Mouse (Mus musculus) C2C12 (cell line): Measurements from ENCODE around the gene Lifr. TPM values are rescaled to one million over a fixed set of nuclear protein-coding genes. Genes with fewer than 3 reads are reported as not detected.

Experiments
- H3K27me3 ChIP-seq: one replicate; pipeline ENCODE4 v1.6.1; 2011; ENCODE audit not compliant: control insufficient read depth, insufficient read depth, insufficient read length
- H3K36me3 ChIP-seq: one replicate; pipeline ENCODE4 v1.6.1; 2011; ENCODE audit not compliant: control insufficient read depth, insufficient read depth
- H3K4me3 ChIP-seq: one replicate; pipeline ENCODE4 v1.5.1; 2011; ENCODE audit warnings: mild to moderate bottlenecking, control low read depth; ENCODE audit not compliant: poor library complexity, insufficient read depth, severe bottlenecking
- H3K79me2 ChIP-seq: one replicate; pipeline ENCODE4 v1.6.1; 2011; ENCODE audit not compliant: control insufficient read depth, insufficient read depth
- H3K79me3 ChIP-seq: one replicate; pipeline ENCODE4 v1.6.1; 2011; ENCODE audit warnings: low read depth, control low read depth
- H3ac ChIP-seq: one replicate; pipeline ENCODE3; 2011; ENCODE audit warnings: low read depth; ENCODE audit not compliant: control insufficient read depth, insufficient read length
- CEBPB ChIP-seq: IDR thresholded peaks from one replicate; pipeline ENCODE4 v1.6.1; 2011; ENCODE audit warnings: low read depth, mild to moderate bottlenecking, control low read depth, moderate library complexity
- CTCF ChIP-seq: IDR thresholded peaks from one replicate; pipeline ENCODE4 v1.5.1; 2011; ENCODE audit not compliant: control insufficient read depth, insufficient read depth, insufficient read length
- FOSL1 ChIP-seq: IDR thresholded peaks from one replicate; pipeline ENCODE4 v1.8.0; 2011; ENCODE audit warnings: mild to moderate bottlenecking, low read length; ENCODE audit not compliant: poor library complexity, insufficient read depth, severe bottlenecking
- MAX ChIP-seq: IDR thresholded peaks from one replicate; pipeline ENCODE4 v1.6.1; 2011; ENCODE audit warnings: mild to moderate bottlenecking, control low read depth
- MYOD1 ChIP-seq: IDR thresholded peaks from one replicate; pipeline ENCODE4 v1.6.1; 2011; ENCODE audit warnings: low read depth; ENCODE audit not compliant: control insufficient read depth, insufficient read length
- MYOG ChIP-seq: IDR thresholded peaks from one replicate; pipeline ENCODE4 v1.6.1; 2011; ENCODE audit not compliant: control insufficient read depth, insufficient read length; ENCODE audit errors: extremely low read depth
- USF1 ChIP-seq: IDR thresholded peaks from one replicate; pipeline ENCODE4 v1.6.1; 2011; ENCODE audit warnings: low read depth, mild to moderate bottlenecking, control low read depth, moderate library complexity
- polyA plus RNA-seq: library from polyadenylated mRNA; unstranded; fragments of >200 nt; fragmentation: generic; extraction: Trizol; gene quantifications from one replicate; pipeline ENCODE4 v1.2.1, GENCODE M21; 2012; ENCODE audit warnings: missing spikeins

The Lifr gene
- polyA plus RNA-seq, 1 experiment = 15.2 TPM

GRCm38 (mm10) chr15:7116699-7117098, 26.3 kb downstream of the Lifr start:
- Histone ChIP-seq H3K27me3 (no peaks in the 10 kb centered on the region), H3K79me3 (no peaks in the 10 kb centered on the region), H3K79me2 (no peaks in the 10 kb centered on the region), H3K36me3 (no peaks in the 10 kb centered on the region), H3ac (no peak overlapping the region), H3K4me3 (no peak overlapping the region)
- TF ChIP-seq CEBPB (no peak), MAX (no peak), CTCF (no peak), USF1 (no peak), FOSL1 (no peak), MYOD1 (no peak), MYOG (no peak)

GRCm38 (mm10) chr15:7117944-7118343, 27.5 kb downstream of the Lifr start:
- no peak overlapping the region for H3ac ChIP-seq
- no peaks in the 10 kb centered on the region for H3K27me3 ChIP-seq
- TF ChIP-seq MYOG = no peak
- TF ChIP-seq MAX = no peak
- H3K36me3 ChIP-seq = no peaks in the 10 kb centered on the region
- H3K4me3 ChIP-seq = no peak overlapping the region
- H3K79me3 ChIP-seq = no peaks in the 10 kb centered on the region
- no peaks in the 10 kb centered on the region for H3K79me2 ChIP-seq

DNA sequence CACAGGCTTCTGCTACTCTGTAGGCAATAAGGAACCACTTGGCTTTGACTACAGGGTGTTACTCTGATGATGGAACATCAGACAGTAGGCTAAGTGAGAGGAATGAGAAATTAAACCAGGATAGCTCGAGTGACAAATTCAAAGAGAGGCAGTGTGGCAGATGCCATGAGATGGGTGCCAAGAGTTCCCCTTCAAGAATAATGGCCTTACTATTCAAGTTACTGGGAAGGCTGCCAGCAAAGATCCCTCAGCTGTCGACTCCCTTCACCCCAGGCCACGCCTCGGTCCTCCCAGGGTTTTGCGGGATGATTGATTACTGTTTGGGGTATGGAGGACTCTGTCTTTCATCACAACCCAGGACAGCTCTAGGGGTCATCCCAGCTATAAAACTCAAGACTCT, 28.4 kb downstream of the Lifr start:
- TF ChIP-seq USF1 (no peak), MYOD1 (peak; percentile 97), MAX (peak; percentile 24)
- no peaks in the 10 kb centered on the region for H3K27me3 ChIP-seq
- H3ac ChIP-seq = no peak overlapping the region
- no peaks in the 10 kb centered on the region for H3K36me3 ChIP-seq
- no peak overlapping the region for H3K4me3 ChIP-seq
- no peaks in the 10 kb centered on the region for H3K79me2 ChIP-seq
- H3K79me3 ChIP-seq = no peaks in the 10 kb centered on the region

GRCm38 (mm10) chr15:7119930-7120512, 29.6 kb downstream of the Lifr start:
- Histone ChIP-seq H3ac (no peak overlapping the region), H3K36me3 (no peaks in the 10 kb centered on the region), H3K79me3 (no peaks in the 10 kb centered on the region), H3K79me2 (no peaks in the 10 kb centered on the region), H3K27me3 (no peaks in the 10 kb centered on the region), H3K4me3 (no peak overlapping the region)
- TF ChIP-seq MAX (no peak), MYOG (no peak)

GRCm38 (mm10) chr15:7123781-7124450, 33.5 kb downstream of the Lifr start:
- TF ChIP-seq CTCF = no peak
- TF ChIP-seq MYOD1 = no peak
- TF ChIP-seq MAX = no peak
- TF ChIP-seq MYOG = no peak
- TF ChIP-seq USF1 = no peak
- Histone ChIP-seq H3ac (no peak overlapping the region), H3K4me3 (no peak overlapping the region), H3K79me3 (no peaks in the 10 kb centered on the region), H3K36me3 (no peaks in the 10 kb centered on the region), H3K27me3 (no peaks in the 10 kb centered on the region), H3K79me2 (no peaks in the 10 kb centered on the region)

DNA sequence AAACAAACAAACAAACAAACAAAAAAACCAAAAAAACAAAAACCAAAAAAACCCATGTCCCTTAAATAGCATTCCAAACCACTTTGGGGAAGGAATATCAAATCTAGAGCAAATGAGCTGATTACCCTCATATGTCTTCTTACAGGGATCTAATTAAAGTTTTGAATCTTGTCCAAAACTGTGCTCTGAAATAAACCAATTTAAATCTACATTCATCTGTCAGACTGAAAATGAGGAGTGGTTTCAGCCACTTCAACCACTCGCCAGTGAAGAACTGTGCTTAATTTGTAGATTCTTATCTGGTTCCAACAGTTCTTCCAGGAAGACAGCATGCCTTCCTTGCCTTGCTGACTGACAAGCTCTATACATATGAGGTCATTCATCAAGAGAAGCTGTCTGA, 35.8 kb downstream of the Lifr start:
- Histone ChIP-seq H3K36me3 (no peaks in the 10 kb centered on the region), H3K79me3 (no peaks in the 10 kb centered on the region), H3K4me3 (no peak overlapping the region), H3ac (no peak overlapping the region), H3K79me2 (no peaks in the 10 kb centered on the region), H3K27me3 (no peaks in the 10 kb centered on the region)
- no peak for TF ChIP-seq CTCF
- no peak for TF ChIP-seq FOSL1
- no peak for TF ChIP-seq MYOD1
- TF ChIP-seq USF1 = no peak
- TF ChIP-seq MYOG = no peak
- no peak for TF ChIP-seq MAX
- TF ChIP-seq CEBPB = no peak
